Mouse (Mus musculus) heart, adult 2 months (tissue): Measurements from ENCODE around the gene Hipk4.

ENCODE experiments used
- CTCF ChIP-seq: fragments of 200-600 bp; IDR thresholded peaks from 2 replicates; pipeline ENCODE4 v1.8.1; 2022; ENCODE audit warnings: antibody characterized with exemption, mild to moderate bottlenecking, moderate library complexity
- EP300 ChIP-seq: fragments of 200-500 bp; IDR thresholded peaks from 2 replicates; pipeline ENCODE4 v1.6.1; 2011; ENCODE audit warnings: low read depth, low read length, control low read depth; ENCODE audit not compliant: insufficient read depth

- TF ChIP-seq CTCF (no peak), EP300 (no peak)
Measured at GRCm38 (mm10) chr7:27532480-27533050, 9.5 kb downstream of the Hipk4 start.
